Mouse (Mus musculus) neural tube, embryonic 14.5 days (tissue): ENCODE measurements around the gene Hyal2. TPM values are rescaled to one million over a fixed set of nuclear protein-coding genes. Genes with fewer than 3 reads are reported as not detected.

Experiments used
- ATAC-seq: fragments of 200-750 bp; cut with Nextera tagmentation; 2 replicates; pipeline ENCODE4 v1.8.0; 2017; ENCODE audit warnings: low read depth, mild to moderate bottlenecking, moderate TSS enrichment, moderate library complexity
- H3K27ac ChIP-seq: fragments of 300-500 bp; sonication (generic); 2 replicates; pipeline ENCODE4 v1.5.1; 2014; ENCODE audit warnings: low read depth, mild to moderate bottlenecking, control low read depth, low read length, moderate library complexity, mixed read lengths
- H3K27me3 ChIP-seq: fragments of 300-500 bp; sonication (generic); 2 replicates; pipeline ENCODE4 v1.6.1; 2014; ENCODE audit warnings: low read length; ENCODE audit not compliant: control insufficient read depth, insufficient read depth
- H3K36me3 ChIP-seq: fragments of 300-500 bp; sonication (generic); 2 replicates; pipeline ENCODE4 v1.6.1; 2014; ENCODE audit warnings: low read length, mixed read lengths; ENCODE audit not compliant: control insufficient read depth, insufficient read depth
- H3K4me1 ChIP-seq: fragments of 300-500 bp; sonication (generic); 2 replicates; pipeline ENCODE4 v1.6.1; 2014; ENCODE audit warnings: low read length; ENCODE audit not compliant: control insufficient read depth, insufficient read depth
- H3K4me2 ChIP-seq: fragments of 300-500 bp; sonication (generic); 2 replicates; pipeline ENCODE4 v1.6.1; 2014; ENCODE audit warnings: mild to moderate bottlenecking, low read depth, low read length, control low read depth
- H3K4me3 ChIP-seq: fragments of 300-500 bp; sonication (generic); 2 replicates; pipeline ENCODE4 v1.5.1; 2014; ENCODE audit warnings: low read depth, low read length, control low read depth, mixed read lengths
- H3K9ac ChIP-seq: fragments of 300-500 bp; sonication (generic); replicated peaks from 2 replicates; pipeline ENCODE4 v1.6.1; 2014; ENCODE audit warnings: low read depth, mild to moderate bottlenecking, control low read depth, low read length, mixed read lengths
- H3K9me3 ChIP-seq: fragments of 300-500 bp; sonication (generic); 2 replicates; pipeline ENCODE4 v1.6.1; 2016; ENCODE audit warnings: low read length; ENCODE audit not compliant: control insufficient read depth
- WGBS: fragments of 180-500 bp; shearing (Covaris S2); extraction: QIAGEN DNeasy Blood & Tissue Kit; methylation state at CpG from one replicate; pipeline ENCODE4 v1.1.7; 2014; 5-methylcytosine and 5-hydroxymethylcytosine counted together
- polyA plus RNA-seq: library from polyadenylated mRNA; unstranded; fragments of >200 nt; fragmentation: Nextera tagmentation; extraction: Ambion mirVana; gene quantifications from 2 replicates; pipeline ENCODE4 v1.2.1, GENCODE M21; 2014

The Hyal2 gene
- polyA plus RNA-seq, 1 experiment from 2014 or later: 60.3 TPM

DNA sequence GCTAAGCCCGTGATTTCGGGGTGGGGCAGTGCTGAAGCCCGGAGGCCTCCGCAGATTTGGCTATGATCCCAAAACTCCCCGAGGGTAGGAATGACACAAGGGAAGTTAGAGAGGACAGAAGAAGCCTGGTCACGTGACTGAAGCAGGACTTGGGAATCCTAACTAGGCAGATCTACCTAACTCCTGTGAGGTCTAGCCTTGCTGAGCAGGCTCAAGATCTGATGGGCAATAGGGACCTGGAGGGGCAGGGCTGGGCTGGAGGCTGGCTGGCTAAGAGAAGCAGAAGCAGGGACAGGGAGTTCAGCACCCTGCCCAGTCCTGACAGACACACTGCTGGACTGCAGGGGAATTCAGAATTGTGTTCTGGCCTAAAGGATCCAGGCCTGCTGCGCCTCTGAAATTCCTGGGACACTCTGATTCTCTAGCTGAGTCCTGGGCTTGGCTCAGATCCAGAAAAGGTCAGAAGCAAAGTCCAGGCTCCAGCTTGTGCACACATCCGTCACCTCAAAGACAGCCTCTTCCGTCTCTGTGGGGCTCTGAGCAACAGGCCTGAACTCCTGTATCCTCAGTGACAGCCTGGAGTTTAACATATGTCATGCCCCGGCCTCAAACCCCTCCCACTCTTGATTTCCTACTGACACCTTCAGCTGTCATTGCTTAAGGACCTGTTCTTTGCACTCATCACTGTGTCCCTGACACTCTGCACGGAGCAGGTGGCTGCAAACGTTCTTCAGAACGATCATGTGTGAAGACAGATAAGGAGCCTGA is 51.2 kb downstream of the Hyal2 start:
- Histone ChIP-seq H3K4me2 (no peak overlapping the region), H3K36me3 (peaks cover 40% of the 10 kb centered on the region), H3K27me3 (no peaks in the 10 kb centered on the region), H3K4me3 (no peak overlapping the region), H3K4me1 (0 out of 2 replicates have a peak, but pooled peaks cover 3% of the 10 kb centered on the region), H3K9ac (no peak overlapping the region), H3K27ac (peak overlapping the region; percentile 30), H3K9me3 (no peaks in the 10 kb centered on the region)
- no peak for ATAC-seq
- WGBS: 50% methylated on average over 13 of the region's 13 CpGs

DNA sequence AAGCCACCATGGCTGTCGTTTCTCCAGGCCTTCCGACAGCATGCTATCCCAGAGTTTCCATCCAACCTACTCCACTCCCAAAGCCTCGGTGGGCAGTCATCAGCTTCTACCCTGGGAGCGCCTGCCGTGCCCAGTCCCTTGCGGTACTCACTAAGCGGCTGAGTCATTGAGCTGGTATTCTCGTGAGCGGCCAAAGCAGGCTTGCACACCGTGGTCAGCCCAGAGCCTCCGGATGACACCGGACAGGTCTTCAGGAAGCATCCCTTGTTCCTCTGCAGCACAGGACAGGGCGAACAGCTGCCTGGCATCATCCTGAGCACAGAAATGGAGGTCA is 51.8 kb downstream of the Hyal2 start:
- H3K27ac ChIP-seq: peak overlapping the region; percentile 2; the same call in 1 of the 2 replicates
- peaks cover 37% of the 10 kb centered on the region for H3K36me3 ChIP-seq
- no peaks in the 10 kb centered on the region for H3K27me3 ChIP-seq
- no peak for ATAC-seq
- 79% methylated on average over 13 of the region's 13 CpGs for WGBS
- 0 out of 2 replicates have a peak, but pooled peaks cover 5% of the 10 kb centered on the region for H3K4me1 ChIP-seq
- no peak overlapping the region for H3K4me2 ChIP-seq
- no peak overlapping the region for H3K4me3 ChIP-seq
- no peak overlapping the region for H3K9ac ChIP-seq
- no peaks in the 10 kb centered on the region for H3K9me3 ChIP-seq

DNA sequence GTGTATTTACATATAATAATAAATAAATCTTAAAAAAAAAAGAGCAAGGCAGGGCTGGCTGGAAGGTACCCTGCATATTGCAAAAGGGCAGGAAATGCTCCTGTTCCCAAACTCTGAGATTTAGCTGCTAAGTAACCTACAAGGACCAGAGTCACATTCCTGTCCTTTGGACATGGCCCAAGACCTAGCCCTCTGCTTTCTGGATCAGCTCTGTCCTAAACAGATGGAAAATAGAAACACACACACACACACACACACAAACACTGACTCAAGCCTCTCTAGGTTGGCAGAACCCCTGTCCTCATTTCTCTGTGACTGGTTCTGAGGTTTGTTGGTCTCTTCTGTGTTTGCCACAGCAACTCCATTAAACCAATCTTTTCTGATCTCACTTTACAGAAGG is 53.2 kb downstream of the Hyal2 start:
- no peak for ATAC-seq
- peaks cover 26% of the 10 kb centered on the region for H3K36me3 ChIP-seq
- no peak overlapping the region for H3K4me2 ChIP-seq

More for the DNA sequence above, 53.2 kb downstream of the Hyal2 start:
- H3K27ac ChIP-seq: no peak overlapping the region
- H3K9me3 ChIP-seq: no peaks in the 10 kb centered on the region
- H3K27me3 ChIP-seq: no peaks in the 10 kb centered on the region
- H3K4me1 ChIP-seq: 0 out of 2 replicates have a peak, but pooled peaks cover 9% of the 10 kb centered on the region
- no peak overlapping the region for H3K9ac ChIP-seq
- H3K4me3 ChIP-seq: no peak overlapping the region

Other genes with a start within 250 kb of the Hyal2 start
- gene Hemk1, start 229.6 kb upstream of the Hyal2 start, polyA plus RNA-seq: 15.8 and 20.1 TPM in 2 replicates
- 4.3 and 7.3 TPM in 2 replicates for gene 6430571L13Rik, start 227.3 kb upstream of the Hyal2 start, polyA plus RNA-seq
- 7.1 and 10.6 TPM in 2 replicates for gene Cacna2d2, start 168.3 kb upstream of the Hyal2 start, polyA plus RNA-seq
- gene Tmem115, start 34.0 kb upstream of the Hyal2 start, polyA plus RNA-seq: 47.7 and 48.7 TPM in 2 replicates
- gene Cyb561d2, start 25.8 kb upstream of the Hyal2 start, polyA plus RNA-seq: 42.2 and 46.7 TPM in 2 replicates
- 71.5 and 74.9 TPM in 2 replicates for gene Nprl2, start 25.7 kb upstream of the Hyal2 start, polyA plus RNA-seq
- gene Zmynd10, start 20.6 kb upstream of the Hyal2 start, polyA plus RNA-seq: 1.2 and 2.0 TPM in 2 replicates
- 34.1 and 34.9 TPM in 2 replicates for gene Rassf1, start 16.4 kb upstream of the Hyal2 start, polyA plus RNA-seq
- 111 and 126 TPM in 2 replicates for gene Tusc2, start 4.7 kb upstream of the Hyal2 start, polyA plus RNA-seq
- 3.1 and 4.7 TPM in 2 replicates for gene Hyal1, start 9.0 kb downstream of the Hyal2 start, polyA plus RNA-seq
- 13.3 and 15.6 TPM in 2 replicates for gene Naa80, start 10.9 kb downstream of the Hyal2 start, polyA plus RNA-seq
- 1.5 and 2.1 TPM in 2 replicates for gene Hyal3, start 12.9 kb downstream of the Hyal2 start, polyA plus RNA-seq
- 15.0 and 17.8 TPM in 2 replicates for gene Ifrd2, start 19.7 kb downstream of the Hyal2 start, polyA plus RNA-seq
- 2.8 and 5.3 TPM in 2 replicates for gene Sema3b, start 41.3 kb downstream of the Hyal2 start, polyA plus RNA-seq
- gene Gnai2, start 67.4 kb downstream of the Hyal2 start, polyA plus RNA-seq: 234 and 258 TPM in 2 replicates
- 31.3 and 36.6 TPM in 2 replicates for gene Slc38a3, start 101.6 kb downstream of the Hyal2 start, polyA plus RNA-seq
- 1.4 and 2.7 TPM in 2 replicates for gene Gnat1, start 111.8 kb downstream of the Hyal2 start, polyA plus RNA-seq
- gene Sema3f, start 142.5 kb downstream of the Hyal2 start, polyA plus RNA-seq: 17.0 and 18.7 TPM in 2 replicates
- 237 and 239 TPM in 2 replicates for gene Rbm5, start 203.1 kb downstream of the Hyal2 start, polyA plus RNA-seq